ENCODE assay signal across 8 mouse cellular contexts in genomic region chr8:69996589-69997285, GRCm38 (mm10). TPM values are rescaled to one million over a fixed set of nuclear protein-coding genes. Genes with fewer than 3 reads are reported as not detected.
DNase-seq lines count a peak whose midpoint lies in the region; ATAC-seq and TF ChIP-seq lines count a peak whose summit lies in the region.

No protein-coding gene starts in this region.

- peak overlapping the region; percentile 72 for H3K9ac ChIP-seq in hindbrain, embryonic 16.5 days (ENCODE audit: low read depth, low read length)
- H3K9ac ChIP-seq in midbrain, embryonic 16.5 days (ENCODE audit: low read depth, low read length) = peak overlapping the region; percentile 76

- no peaks in the 10 kb centered on the region for H3K36me3 ChIP-seq in hindbrain, embryonic 16.5 days (ENCODE audit: control insufficient read depth, insufficient read depth, low read length)
- no peaks in the 10 kb centered on the region for H3K36me3 ChIP-seq in midbrain, embryonic 16.5 days (ENCODE audit: control insufficient read depth, insufficient read depth, low read length)

- intact Hi-C loops in left cerebral cortex, adult 2 months (cut with DNase I) = loop anchor here (5.0 kb wide), 1 partner anchor 124 kb away; no protein-coding TSS in a partner anchor
- intact Hi-C loops in left cerebral cortex, postnatal 14 days (cut with DNase I) = loop anchor here (2.0 kb wide), 1 partner anchor 78 kb away; no protein-coding TSS in a partner anchor

- peak overlapping the region; percentile 90 for H3K4me2 ChIP-seq in hindbrain, embryonic 16.5 days (ENCODE audit: low read length)
- peak overlapping the region; percentile 79 for H3K4me2 ChIP-seq in midbrain, embryonic 16.5 days (ENCODE audit: low read length)

- H3K27ac ChIP-seq in left cerebral cortex, adult 2 months = peak overlapping the region; percentile 65; the same call in 1 of the 2 replicates
- peak overlapping the region; percentile 25 for H3K27ac ChIP-seq in cortical plate, adult 2 months (ENCODE audit: insufficient read depth, low read length)
- H3K27ac ChIP-seq in hindbrain, embryonic 16.5 days (ENCODE audit: low read depth, low read length) = peak overlapping the region; percentile 70
- peak overlapping the region; percentile 76 for H3K27ac ChIP-seq in midbrain, embryonic 16.5 days (ENCODE audit: low read length)

- ATAC-seq in hindbrain, embryonic 16.5 days = no peak
- ATAC-seq in midbrain, embryonic 16.5 days = no peak

- 3% methylated on average over 32 of the region's 35 CpGs for WGBS in hindbrain, embryonic 16.5 days
- WGBS in midbrain, embryonic 16.5 days = 3% methylated on average over 35 of the region's 35 CpGs

- H3K4me1 ChIP-seq in cortical plate, adult 2 months (ENCODE audit: control insufficient read depth, insufficient read depth, low read length) = peaks cover 2% of the 10 kb centered on the region; the same call in 1 of the 2 replicates
- peaks cover 12% of the 10 kb centered on the region for H3K4me1 ChIP-seq in hindbrain, embryonic 16.5 days (ENCODE audit: control insufficient read depth, insufficient read depth, low read depth, low read length)
- peaks cover 12% of the 10 kb centered on the region for H3K4me1 ChIP-seq in midbrain, embryonic 16.5 days (ENCODE audit: control insufficient read depth, insufficient read depth, low read length)

- no peak for TF ChIP-seq CTCF in left cerebral cortex, adult 2 months (IDR thresholded peaks at IDR 0.05)
- TF ChIP-seq CTCF in cortical plate, adult 2 months (IDR thresholded peaks at IDR 0.05; ENCODE audit: extremely low read depth, insufficient read depth, low read length) = no peak

- no peak; the same call in 1 of the 2 replicates for TF ChIP-seq POLR2A in cortical plate, adult 2 months (IDR thresholded peaks at IDR 0.05; ENCODE audit: extremely low read depth, insufficient read depth, low read length)

- peak overlapping the region; percentile 80 for H3K4me3 ChIP-seq in left cerebral cortex, adult 2 months
- peak overlapping the region; percentile 56 for H3K4me3 ChIP-seq in cortical plate, adult 2 months (ENCODE audit: insufficient read depth, low read length)
- H3K4me3 ChIP-seq in hindbrain, embryonic 16.5 days (ENCODE audit: low read length) = peak overlapping the region; percentile 81
- peak overlapping the region; percentile 92 for H3K4me3 ChIP-seq in midbrain, embryonic 16.5 days (ENCODE audit: low read depth, low read length)

- H3K9me3 ChIP-seq in hindbrain, embryonic 16.5 days (ENCODE audit: control insufficient read depth, low read length) = no peaks in the 10 kb centered on the region
- no peaks in the 10 kb centered on the region for H3K9me3 ChIP-seq in midbrain, embryonic 16.5 days (replicated peaks; ENCODE audit: control insufficient read depth, low read length, poor library complexity, severe bottlenecking)

- H3K27me3 ChIP-seq in hindbrain, embryonic 16.5 days (replicated peaks; ENCODE audit: control insufficient read depth, insufficient read depth, low read length) = no peaks in the 10 kb centered on the region
- H3K27me3 ChIP-seq in midbrain, embryonic 16.5 days (ENCODE audit: control insufficient read depth, insufficient read depth, low read depth, low read length) = no peaks in the 10 kb centered on the region

- no peak for DNase-seq in left cerebral cortex, adult 2 months (ENCODE audit: extremely low spot score in 1 of 2, low spot score in 2 of 2)
- DNase-seq in left cerebral cortex, postnatal 14 days (ENCODE audit: low spot score in 2 of 2) = no peak
- no peak for DNase-seq in embryo, embryonic 11 days
- no peak for DNase-seq in MN1 (ENCODE audit: low spot score)
- DNase-seq in kidney, adult 11 months = no peak

RNA-seq across cellular contexts. Expression of gene Gatad2a, which starts 0.6 kb away (rescaled TPM):
- 10 to 100 TPM; 27.6 to 32.2 TPM for total RNA-seq in left cerebral cortex, adult 2 months (2021)
- total RNA-seq in left cerebral cortex, postnatal 14 days (2021) = 10 to 100 TPM; 23.1 to 25.2 TPM
- polyA plus RNA-seq in cortical plate, adult 2 months (2012; rRNA removed) = 21.1 and 24.3 TPM in 2 replicates
- 13.9 and 19.7 TPM in 2 replicates for polyA plus RNA-seq in hindbrain, embryonic 16.5 days (2015; fragmentation: Nextera tagmentation; extraction: Ambion mirVana)
- 15.8 and 19.1 TPM in 2 replicates for polyA plus RNA-seq in midbrain, embryonic 16.5 days (2015; fragmentation: Nextera tagmentation; extraction: Ambion mirVana)

RNA-seq across cellular contexts. Expression of gene Mau2, which starts 45.8 kb away (rescaled TPM):
- 10 to 100 TPM; 74.4 to 75.2 TPM for total RNA-seq in left cerebral cortex, adult 2 months (2021)
- total RNA-seq in left cerebral cortex, postnatal 14 days (2021) = 10 to 100 TPM; 82.8 to 83.3 TPM
- 80.5 and 86.1 TPM in 2 replicates for polyA plus RNA-seq in cortical plate, adult 2 months (2012; rRNA removed)
- 61.5 and 71.2 TPM in 2 replicates for polyA plus RNA-seq in hindbrain, embryonic 16.5 days (2015; fragmentation: Nextera tagmentation; extraction: Ambion mirVana)
- polyA plus RNA-seq in midbrain, embryonic 16.5 days (2015; fragmentation: Nextera tagmentation; extraction: Ambion mirVana) = 75.8 and 79.0 TPM in 2 replicates

RNA-seq across cellular contexts. Expression of gene Sugp1, which starts 45.9 kb away (rescaled TPM):
- 10 to 100 TPM; 52.5 to 54.2 TPM for total RNA-seq in left cerebral cortex, adult 2 months (2021)
- 10 to 100 TPM; 47.7 to 52.0 TPM for total RNA-seq in left cerebral cortex, postnatal 14 days (2021)
- polyA plus RNA-seq in cortical plate, adult 2 months (2012; rRNA removed) = 34.5 and 37.4 TPM in 2 replicates
- polyA plus RNA-seq in hindbrain, embryonic 16.5 days (2015; fragmentation: Nextera tagmentation; extraction: Ambion mirVana) = 54.4 and 55.8 TPM in 2 replicates
- polyA plus RNA-seq in midbrain, embryonic 16.5 days (2015; fragmentation: Nextera tagmentation; extraction: Ambion mirVana) = 58.4 and 61.9 TPM in 2 replicates

Comparison
In these comparisons a context has a peak if more than half of its experiments do, and no peak if none do; other contexts are left out.
1. H3K27ac ChIP-seq: peak in every context shown above with its lines; median percentile 76 in midbrain, embryonic 16.5 days; 70 in hindbrain, embryonic 16.5 days; 65 in left cerebral cortex, adult 2 months; 25 in cortical plate, adult 2 months.